Mouse (Mus musculus): ENCODE data around the gene Wiz. TPM values are rescaled to one million over a fixed set of nuclear protein-coding genes. Genes with fewer than 3 reads are reported as not detected.

Gene Wiz
- 5.8 and 7.8 TPM in 2 replicates for polyA plus RNA-seq (2012; rRNA removed)

GRCm38 (mm10) chr17:32389101-32389659, at the start of gene Wiz:
Wiz (minus strand) TSS chr17:32389439.

GRCm38 (mm10) chr17:32424034-32424433, 34.8 kb upstream of the Wiz start, which contains the start of gene Pglyrp2:
Pglyrp2 (minus strand) TSS chr17:32424167.

DNA sequence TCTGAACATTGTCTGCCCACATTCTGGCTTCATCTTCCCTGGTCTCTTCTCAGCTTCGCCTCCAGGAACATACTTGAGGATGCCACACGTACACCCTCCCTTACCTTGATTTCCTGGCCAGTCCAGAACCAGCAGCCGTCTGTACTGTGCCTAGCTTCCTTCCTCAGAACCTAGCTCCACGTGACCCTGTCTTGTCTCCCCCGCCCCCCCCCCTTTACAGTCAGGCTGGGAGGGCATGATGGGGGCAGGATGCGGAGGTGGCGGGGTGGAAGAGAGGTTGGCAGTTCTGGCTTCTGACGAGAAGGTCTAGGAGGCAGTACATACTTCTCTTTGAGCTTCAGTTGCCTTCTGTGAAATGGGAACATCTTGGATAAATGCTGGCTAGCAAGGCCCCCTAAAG, 14.2 kb upstream of the Wiz start, which contains the start of gene Rasal3:
TSS of gene Rasal3 (minus strand) at position 167 of the 400 bp plus-strand sequence.

GRCm38 (mm10) chr17:32350382-32350983, 38.8 kb downstream of the Wiz start, which contains the start of gene Akap8l:
Akap8l (minus strand) TSS chr17:32350607.

GRCm38 (mm10) chr17:32320597-32321389, 68.4 kb downstream of the Wiz start, which contains the start of gene Akap8:
Akap8 (minus strand) TSS chr17:32321238.

Other genes with a start within 250 kb of the Wiz start
- gene Notch3, start 222.6 kb downstream of the Wiz start, polyA plus RNA-seq (2012; rRNA removed), result 0.92 and 1.1 TPM in 2 replicates
- gene Ephx3, start 199.9 kb downstream of the Wiz start, polyA plus RNA-seq (2012; rRNA removed), result 0.06 and 0.08 TPM in 2 replicates
- 7.7 and 11.8 TPM in 2 replicates for gene Brd4, start 104.7 kb downstream of the Wiz start, polyA plus RNA-seq (2012; rRNA removed)
- gene Akap8, start 68.2 kb downstream of the Wiz start, polyA plus RNA-seq (2012; rRNA removed), result 19.0 and 21.5 TPM in 2 replicates
- 38.5 and 47.9 TPM in 2 replicates for gene Akap8l, start 38.8 kb downstream of the Wiz start, polyA plus RNA-seq (2012; rRNA removed)
- gene Rasal3, start 14.1 kb upstream of the Wiz start, polyA plus RNA-seq (2012; rRNA removed), result 3.6 and 4.2 TPM in 2 replicates
- gene Pglyrp2, start 34.7 kb upstream of the Wiz start, polyA plus RNA-seq (2012; rRNA removed), result 22.9 and 24.4 TPM in 2 replicates
- gene Cyp4f39, start 63.3 kb upstream of the Wiz start, polyA plus RNA-seq (2012; rRNA removed), result 0.06 and 0.08 TPM in 2 replicates
- 3.5 and 4.0 TPM in 2 replicates for gene Cyp4f17, start 116.6 kb upstream of the Wiz start, polyA plus RNA-seq (2012; rRNA removed)
- gene Cyp4f16, start 147.1 kb upstream of the Wiz start, polyA plus RNA-seq (2012; rRNA removed), result 5.0 and 5.4 TPM in 2 replicates
- gene Cyp4f37, start 231.9 kb upstream of the Wiz start, polyA plus RNA-seq (2012; rRNA removed), result not detected in 2 replicates